Mouse (Mus musculus): ENCODE data around the gene Katna1.

Katna1 gene

GRCm38 (mm10) chr10:7780238-7781176 lies 54.7 kb downstream of the Katna1 start:
- DNase-seq, result peak; percentile 90 to 91

- DNase-seq, result peak in 1 of 2 experiments; percentile 17
Observed at GRCm38 (mm10) chr10:7781214-7781613, 55.4 kb downstream of the Katna1 start.

- no peak for DNase-seq
Observed at GRCm38 (mm10) chr10:7787319-7787718, 61.5 kb downstream of the Katna1 start.

GRCm38 (mm10) chr10:7792254-7792750 lies 66.5 kb downstream of the Katna1 start:
- no peak for DNase-seq

- peak; percentile 77 to 96 for DNase-seq
Observed at GRCm38 (mm10) chr10:7792751-7793385, 67.1 kb downstream of the Katna1 start, which contains the start of the genes Ginm1 and Ppil4. TSS of gene Ginm1 (minus strand) at chr10:7792824. TSS of gene Ppil4 (plus strand) at chr10:7792891.

GRCm38 (mm10) chr10:7801258-7801657 lies 75.5 kb downstream of the Katna1 start:
- no peak for DNase-seq

GRCm38 (mm10) chr10:7802519-7803140 lies 76.8 kb downstream of the Katna1 start:
- no peak for DNase-seq

GRCm38 (mm10) chr10:7809937-7810336 lies 84.1 kb downstream of the Katna1 start:
- peak; percentile 48 to 64 for DNase-seq

All from cerebellum, adult 18-20 months (tissue).